Mouse (Mus musculus): ENCODE results near the gene Gpr63. TPM values are rescaled to one million over a fixed set of nuclear protein-coding genes. Genes with fewer than 3 reads are reported as not detected.

Gene Gpr63
- polyA plus RNA-seq (2014; fragmentation: Illumina TruSeq; extraction: RNeasy Lipid Tissue Mini Kit (QIAGEN cat#74804); ENCODE audit: low read depth, low replicate concordance): 1.9 TPM

GRCm38 (mm10) chr4:24966299-24966991 is at the start of gene Gpr63:
TSS of gene Gpr63 (plus strand) at chr4:24966407.

Other genes starting within 250 kb of the Gpr63 start
- gene Klhl32, start 115.3 kb upstream of the Gpr63 start, polyA plus RNA-seq (2014; fragmentation: Illumina TruSeq; extraction: RNeasy Lipid Tissue Mini Kit (QIAGEN cat#74804); ENCODE audit: low read depth, low replicate concordance): 1.7 TPM
- gene Ndufaf4, start 68.3 kb upstream of the Gpr63 start, polyA plus RNA-seq (2014; fragmentation: Illumina TruSeq; extraction: RNeasy Lipid Tissue Mini Kit (QIAGEN cat#74804); ENCODE audit: low read depth, low replicate concordance): 162 TPM

Measured in kidney, adult 10 weeks (tissue).